Comparison of ENCODE assay signal across 10 mouse cellular contexts in genomic region chr11:34832678-34833077, GRCm38 (mm10). TPM values are rescaled to one million over a fixed set of nuclear protein-coding genes. Genes with fewer than 3 reads are reported as not detected.
DNase-seq lines count a peak whose midpoint lies in the region; ATAC-seq and TF ChIP-seq lines count a peak whose summit lies in the region.
"Had no signal": no experiment of that assay in that cellular context is flagged by ENCODE, and none has a peak within 500 bp of the region (broad histone marks: within the 10 kb centered on the region; RNA-seq: fewer than 3 reads in every experiment).

No protein-coding gene starts in this region.

- peak overlapping the region; percentile 92 for H3K4me2 ChIP-seq in heart, embryonic 14.5 days (ENCODE audit: low read length)
- peak overlapping the region; percentile 90 for H3K4me2 ChIP-seq in forebrain, embryonic 16.5 days (ENCODE audit: low read length)

- no peaks in the 10 kb centered on the region for H3K27me3 ChIP-seq in heart, embryonic 14.5 days (ENCODE audit: control insufficient read depth, insufficient read depth, low read length)
- H3K27me3 ChIP-seq in ES-Bruce4 (ENCODE audit: control insufficient read depth, insufficient read depth, low read length, poor library complexity, severe bottlenecking), result no peaks in the 10 kb centered on the region
- H3K27me3 ChIP-seq in forebrain, embryonic 16.5 days (replicated peaks; ENCODE audit: control insufficient read depth, insufficient read depth, low read length), result no peaks in the 10 kb centered on the region

- H3K4me3 ChIP-seq in heart, embryonic 14.5 days (ENCODE audit: control insufficient read depth in 1 of 2, insufficient read depth in 1 of 2, low read depth in 1 of 2, low read length in 2 of 2), result peak overlapping the region; percentile 51 to 96
- H3K4me3 ChIP-seq in ES-Bruce4 (ENCODE audit: low read depth, low read length) (peak overlapping the region; percentile 95), macrophage (ENCODE audit: inconsistent target) (peak overlapping the region; percentile 91)
- H3K4me3 ChIP-seq in forebrain, embryonic 16.5 days (replicated peaks; ENCODE audit: low read length), result peak overlapping the region; percentile 76

- no peak for TF ChIP-seq EP300 in ES-Bruce4 (IDR thresholded peaks at IDR 0.05; ENCODE audit: insufficient read depth, low read depth, low read length)

- no peaks in the 10 kb centered on the region for H3K9me3 ChIP-seq in heart, embryonic 14.5 days (ENCODE audit: control insufficient read depth, low read length)
- no peaks in the 10 kb centered on the region for H3K9me3 ChIP-seq in ES-Bruce4 (replicated peaks; ENCODE audit: control insufficient read depth, insufficient read depth, low read length, poor library complexity, severe bottlenecking)
- no peaks in the 10 kb centered on the region for H3K9me3 ChIP-seq in forebrain, embryonic 16.5 days (ENCODE audit: control insufficient read depth, low read length)

- no peak for TF ChIP-seq POLR2A in ES-Bruce4 (IDR thresholded peaks at IDR 0.05; ENCODE audit: insufficient read depth, low read length)

- no peak for TF ChIP-seq CTCF in ES-Bruce4 (IDR thresholded peaks at IDR 0.05; ENCODE audit: low read depth, low read length)

- no peak for ATAC-seq in heart, embryonic 14.5 days (ENCODE audit: insufficient number of reproducible peaks, insufficient read depth, low FRiP score, low read depth)
- ATAC-seq in forebrain, embryonic 16.5 days, result no peak; the same call in 1 of the 2 replicates

- H3K4me1 ChIP-seq in heart, embryonic 14.5 days (ENCODE audit: control insufficient read depth in 2 of 2, insufficient read depth in 2 of 2, low read length in 2 of 2), result peaks cover 7 to 12% of the 10 kb centered on the region in 2 experiments
- no peaks in the 10 kb centered on the region for H3K4me1 ChIP-seq in ES-Bruce4 (ENCODE audit: control insufficient read depth, insufficient read depth, low read length)
- H3K4me1 ChIP-seq in forebrain, embryonic 16.5 days (replicated peaks; ENCODE audit: control insufficient read depth, insufficient read depth, low read length), result peaks cover 11% of the 10 kb centered on the region

- peaks cover 30% of the 10 kb centered on the region for H3K36me3 ChIP-seq in heart, embryonic 14.5 days (ENCODE audit: control insufficient read depth, insufficient read depth, low read length)
- H3K36me3 ChIP-seq in ES-Bruce4 (ENCODE audit: control insufficient read depth, insufficient read depth, low read length, poor library complexity, severe bottlenecking) (peaks cover 23% of the 10 kb centered on the region), macrophage (ENCODE audit: inconsistent target) (peaks cover 17% of the 10 kb centered on the region; the same call in 1 of the 2 replicates)
- no peaks in the 10 kb centered on the region for H3K36me3 ChIP-seq in forebrain, embryonic 16.5 days (ENCODE audit: control insufficient read depth, insufficient read depth)

- no peak overlapping the region for H3K27ac ChIP-seq in heart, embryonic 14.5 days (replicated peaks in 1 of 2; ENCODE audit: control insufficient read depth in 1 of 2, insufficient read depth in 1 of 2, low read depth in 2 of 2, low read length in 2 of 2)
- H3K27ac ChIP-seq in ES-Bruce4 (ENCODE audit: insufficient read depth, low read length), result no peak overlapping the region
- H3K27ac ChIP-seq in forebrain, embryonic 16.5 days (ENCODE audit: low read length), result no peak overlapping the region
- peak overlapping the region; percentile 91 for H3K27ac ChIP-seq in macrophage

- intact Hi-C loops in heart, postnatal 25 days (cut with DNase I), result no loop called here

- WGBS in heart, embryonic 14.5 days, result 14% methylated on average over 4 of the region's 5 CpGs
- 5% methylated on average over 5 of the region's 5 CpGs for WGBS in forebrain, embryonic 16.5 days
- 32% methylated on average over 5 of the region's 5 CpGs for WGBS in macrophage (ENCODE audit: missing documents)

- no peak for DNase-seq in heart, postnatal 25 days (ENCODE audit: low spot score)
- DNase-seq in adrenal gland, postnatal 14 days, result no peak
- DNase-seq in thymus, postnatal 25 days, result no peak
- no peak for DNase-seq in right cerebral cortex, adult 2 months (ENCODE audit: low spot score in 2 of 2)
- DNase-seq: kidney, adult 2 months; right cerebral cortex, postnatal 14 days had no signal

- peak overlapping the region; percentile 83 for H3K9ac ChIP-seq in heart, embryonic 14.5 days (ENCODE audit: low read length)
- peak overlapping the region; percentile 77 for H3K9ac ChIP-seq in ES-Bruce4 (ENCODE audit: low read depth, poor library complexity, severe bottlenecking)
- peak overlapping the region; percentile 54 for H3K9ac ChIP-seq in forebrain, embryonic 16.5 days (replicated peaks; ENCODE audit: low read depth, low read length)

- H3K79me2 ChIP-seq in macrophage (ENCODE audit: inconsistent target), result peaks cover 65% of the 10 kb centered on the region

RNA-seq across cellular contexts. Expression of gene Spdl1, which starts 0.8 kb away (rescaled TPM):
- 13.1 and 14.8 TPM in 2 replicates for polyA plus RNA-seq in heart, embryonic 14.5 days (2014; fragmentation: Nextera tagmentation; extraction: Ambion mirVana)
- total RNA-seq in heart, postnatal 25 days (2021), result under 1 TPM; 0.36 to 0.42 TPM
- polyA plus RNA-seq in ES-Bruce4 (2011; ENCODE audit: insufficient read depth, insufficient read length, low read depth, missing spikeins), result 40.2 and 41.2 TPM in 2 replicates
- polyA plus RNA-seq in forebrain, embryonic 16.5 days (2015; fragmentation: Nextera tagmentation; extraction: Ambion mirVana), result 7.7 and 8.6 TPM in 2 replicates
- 10 to 100 TPM; 15.0 to 87.5 (median 61.6) TPM for total RNA-seq in macrophage (2018; cell fraction: chromatin; rRNA removed)
- total RNA-seq in macrophage (2018; cell fraction: cytosol; rRNA removed), result 10 to 100 TPM; 19.8 to 51.2 (median 29.5) TPM
- total RNA-seq in macrophage (2018; cell fraction: nucleus; rRNA removed), result 10 to 100 TPM; 17.8 to 74.1 (median 46.7) TPM
- polyA plus RNA-seq in macrophage (2018), result 19.1 to 34.5 TPM (median 20.0 TPM) in 3 replicates
- total RNA-seq in adrenal gland, postnatal 14 days (2021), result 3.8 and 5.1 TPM in 2 replicates

RNA-seq across cellular contexts. Expression of gene Dock2, which starts 49.0 kb away (rescaled TPM):
- polyA plus RNA-seq in heart, embryonic 14.5 days (2014; fragmentation: Nextera tagmentation; extraction: Ambion mirVana), result 1.1 and 1.6 TPM in 2 replicates
- total RNA-seq in heart, postnatal 25 days (2021), result 1 to 10 TPM; 2.2 to 2.5 TPM
- polyA plus RNA-seq in ES-Bruce4 (2011; ENCODE audit: insufficient read depth, insufficient read length, low read depth, missing spikeins), result 0.65 TPM in 1 of 2 replicates, not detected in the other
- 0.48 and 0.72 TPM in 2 replicates for polyA plus RNA-seq in forebrain, embryonic 16.5 days (2015; fragmentation: Nextera tagmentation; extraction: Ambion mirVana)
- total RNA-seq in macrophage (2018; cell fraction: chromatin; rRNA removed), result 1,000 to 10,000 TPM in 25 of 26 experiments, 100 to 1,000 TPM in 1; 626 to 1,628 (median 1,236) TPM
- 100 to 1,000 TPM; 100 to 183 (median 142) TPM for total RNA-seq in macrophage (2018; cell fraction: cytosol; rRNA removed)
- total RNA-seq in macrophage (2018; cell fraction: nucleus; rRNA removed), result 100 to 1,000 TPM; 263 to 899 (median 464) TPM
- 98.2 to 157 TPM (median 126 TPM) in 3 replicates for polyA plus RNA-seq in macrophage (2018)
- 4.3 and 20.3 TPM in 2 replicates for total RNA-seq in adrenal gland, postnatal 14 days (2021)

Comparison
In these comparisons a context has a peak if more than half of its experiments do, and no peak if none do; other contexts are left out.
1. RNA of gene Dock2, which starts 49.0 kb away (polyA plus RNA-seq): 98.2 to 157 TPM in macrophage; 1.1 to 1.6 TPM in heart, embryonic 14.5 days, 0.48 to 0.72 TPM in forebrain, embryonic 16.5 days and 0.65 TPM in ES-Bruce4; every median in the first group is over 10 times any median in the second.
2. Peak in every context shown above with its lines, with median percentiles within 50 percentile points of each other: H3K4me3 ChIP-seq and H3K9ac ChIP-seq.